Mouse (Mus musculus): Measurements from ENCODE around the gene Olfr1380.
"Not testable (repeated sequence)": the region's sequence is repeated elsewhere in the genome, so short reads cannot be mapped to it uniquely, and the experiment has no call there.

Gene Olfr1380

GRCm38 (mm10) chr11:49556578-49556977, at the start of gene Olfr1380:
Olfr1380 (plus strand) TSS chr11:49556878.
- DNase-seq (ENCODE audit: extremely low read depth, low read depth, low spot score) = not testable (repeated sequence)

- no peak for DNase-seq (ENCODE audit: extremely low read depth, low read depth, low spot score)
Measured at GRCm38 (mm10) chr11:49518086-49518485, 38.6 kb upstream of the Olfr1380 start.

- no peak for DNase-seq (ENCODE audit: extremely low read depth, low read depth, low spot score)
Measured at GRCm38 (mm10) chr11:49519348-49519747, 37.3 kb upstream of the Olfr1380 start, which contains the start of gene Olfr1383. Olfr1383 (plus strand) TSS chr11:49519648.

- no peak for DNase-seq (ENCODE audit: extremely low read depth, low read depth, low spot score)
Measured at GRCm38 (mm10) chr11:49527947-49528346, 28.7 kb upstream of the Olfr1380 start, which contains the start of gene Olfr1382. Olfr1382 (plus strand) TSS chr11:49528247.

GRCm38 (mm10) chr11:49532761-49533160, 23.9 kb upstream of the Olfr1380 start:
- DNase-seq (ENCODE audit: extremely low read depth, low read depth, low spot score) = no peak

GRCm38 (mm10) chr11:49536631-49537030, 20.0 kb upstream of the Olfr1380 start:
- not testable (repeated sequence) for DNase-seq (ENCODE audit: extremely low read depth, low read depth, low spot score)

GRCm38 (mm10) chr11:49543149-49543548, 13.5 kb upstream of the Olfr1380 start, which contains the start of gene Olfr1381:
Olfr1381 (plus strand) TSS chr11:49543449.
- DNase-seq (ENCODE audit: extremely low read depth, low read depth, low spot score) = not testable (repeated sequence)

GRCm38 (mm10) chr11:49554033-49554432, 2.6 kb upstream of the Olfr1380 start:
- not testable (repeated sequence) for DNase-seq (ENCODE audit: extremely low read depth, low read depth, low spot score)

GRCm38 (mm10) chr11:49575054-49575453, 18.4 kb downstream of the Olfr1380 start:
- DNase-seq (ENCODE audit: extremely low read depth, low read depth, low spot score) = not testable (repeated sequence)

- not testable (repeated sequence) for DNase-seq (ENCODE audit: extremely low read depth, low read depth, low spot score)
Measured at GRCm38 (mm10) chr11:49580452-49580851, 23.8 kb downstream of the Olfr1380 start.

- DNase-seq (ENCODE audit: extremely low read depth, low read depth, low spot score) = no peak
Measured at GRCm38 (mm10) chr11:49590213-49590612, 33.5 kb downstream of the Olfr1380 start.

GRCm38 (mm10) chr11:49597149-49597548, 40.5 kb downstream of the Olfr1380 start:
- DNase-seq (ENCODE audit: extremely low read depth, low read depth, low spot score) = not testable (repeated sequence)

GRCm38 (mm10) chr11:49608306-49608705, 51.6 kb downstream of the Olfr1380 start:
- not testable (repeated sequence) for DNase-seq (ENCODE audit: extremely low read depth, low read depth, low spot score)

- not testable (repeated sequence) for DNase-seq (ENCODE audit: extremely low read depth, low read depth, low spot score)
Measured at GRCm38 (mm10) chr11:49608938-49609867, 52.5 kb downstream of the Olfr1380 start, which contains the start of gene Flt4. Flt4 (plus strand) TSS chr11:49609263.

- not testable (repeated sequence) for DNase-seq (ENCODE audit: extremely low read depth, low read depth, low spot score)
Measured at GRCm38 (mm10) chr11:49609868-49610824, 53.5 kb downstream of the Olfr1380 start.

- not testable (repeated sequence) for DNase-seq (ENCODE audit: extremely low read depth, low read depth, low spot score)
Measured at GRCm38 (mm10) chr11:49611349-49611748, 54.7 kb downstream of the Olfr1380 start.

GRCm38 (mm10) chr11:49612154-49612553, 55.5 kb downstream of the Olfr1380 start:
- no peak for DNase-seq (ENCODE audit: extremely low read depth, low read depth, low spot score)

GRCm38 (mm10) chr11:49613349-49613748, 56.7 kb downstream of the Olfr1380 start:
- DNase-seq (ENCODE audit: extremely low read depth, low read depth, low spot score) = no peak

Data from fat pad, adult 2 months (tissue).